Mouse (Mus musculus) CD4-positive, CD25-positive, alpha-beta regulatory T cell, adult 9 weeks (primary cell): ENCODE measurements around the gene Rcsd1. TPM values are rescaled to one million over a fixed set of nuclear protein-coding genes. Genes with fewer than 3 reads are reported as not detected.

Source experiments
- polyA plus RNA-seq: library from polyadenylated mRNA; unstranded; fragments of 100-300 nt; shearing (Covaris generic); gene quantifications from one replicate; pipeline ENCODE4 v1.2.1, GENCODE M21; 2017

The Rcsd1 gene
- 270 TPM for polyA plus RNA-seq

DNA sequence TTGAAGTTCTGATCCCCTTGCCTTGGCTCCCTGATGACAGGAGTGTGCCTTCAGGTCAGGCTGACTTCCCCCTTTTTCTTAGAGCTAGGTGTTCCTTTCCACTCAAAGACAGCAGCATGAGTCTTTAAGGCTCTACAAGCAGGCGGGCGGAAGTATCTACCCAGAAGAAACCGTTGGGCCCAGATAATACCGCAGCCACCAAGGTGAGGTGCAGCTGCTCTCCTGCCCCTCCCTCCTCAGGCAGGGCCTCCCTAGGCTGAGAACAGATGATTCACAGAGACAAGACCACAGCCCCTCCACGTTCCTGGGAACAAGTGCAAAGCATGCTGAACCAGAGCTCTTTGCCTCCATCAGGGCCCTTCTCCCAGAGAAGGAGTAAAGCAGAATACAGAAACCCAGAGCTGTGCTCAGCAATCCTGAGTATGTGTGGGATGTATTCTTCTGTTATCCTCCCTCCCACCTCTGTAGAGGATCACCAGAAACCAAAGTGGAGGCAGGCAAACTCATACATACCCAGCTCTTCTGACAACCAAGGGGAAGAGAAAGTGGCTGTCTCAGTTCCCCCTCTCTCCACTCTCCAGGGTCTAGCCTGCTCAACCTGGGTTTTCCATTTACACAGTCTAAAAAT, at the start of gene Rcsd1:
TSS of gene Rcsd1 (minus strand) at position 129 of the 628 bp plus-strand sequence.

DNA sequence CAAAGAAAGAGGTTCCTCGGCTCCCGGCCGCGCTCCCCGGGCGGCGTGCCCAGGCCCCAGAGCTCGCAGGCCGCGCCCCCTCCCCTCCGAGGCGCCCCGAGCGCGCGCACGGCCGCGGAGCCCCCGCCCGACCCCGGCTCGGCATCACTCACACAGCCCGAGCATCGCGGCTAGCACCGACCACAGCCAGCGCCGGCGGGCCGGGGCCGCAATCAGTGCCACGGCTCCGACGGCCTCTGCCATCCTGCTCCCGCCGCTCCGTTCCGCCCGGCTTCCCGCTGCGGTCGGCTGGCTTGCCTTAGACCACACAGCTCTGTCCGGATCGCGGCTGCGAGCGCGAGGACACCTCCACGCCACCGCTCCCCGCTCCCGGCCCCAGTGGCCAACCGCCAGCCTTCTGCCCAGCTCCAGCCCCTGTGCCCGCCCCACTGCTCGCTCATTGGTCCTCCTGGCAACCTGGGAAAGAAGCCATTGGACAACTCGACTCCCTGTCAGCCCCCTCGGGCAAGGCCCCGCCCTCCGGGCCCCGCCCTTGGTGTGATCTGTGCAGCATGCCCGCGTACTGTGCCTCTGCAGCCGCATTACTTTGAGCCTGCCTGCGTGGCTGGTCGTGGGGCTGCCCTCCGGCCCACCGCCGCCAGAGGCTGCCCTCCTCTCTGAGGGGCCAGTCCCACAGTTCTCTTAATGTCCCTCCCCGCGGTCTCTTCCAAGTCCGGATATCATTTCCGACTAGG, 75.2 kb downstream of the Rcsd1 start, which contains the start of gene Mpzl1:
TSS of gene Mpzl1 (minus strand) at position 388 of the 734 bp plus-strand sequence.

Other genes with a start within 250 kb of the Rcsd1 start
- 8.5 TPM for gene Dcaf6, start 249.3 kb downstream of the Rcsd1 start, polyA plus RNA-seq
- gene Mpc2, start 249.1 kb downstream of the Rcsd1 start, polyA plus RNA-seq, result 123 TPM
- gene Adcy10, start 224.6 kb downstream of the Rcsd1 start, polyA plus RNA-seq, result not detected
- gene Mpzl1, start 75.2 kb downstream of the Rcsd1 start, polyA plus RNA-seq, result 0.46 TPM
- gene Creg1, start 54.0 kb upstream of the Rcsd1 start, polyA plus RNA-seq, result 22.1 TPM
- 494 TPM for gene Cd247, start 78.9 kb upstream of the Rcsd1 start, polyA plus RNA-seq